Mouse (Mus musculus) left cerebral cortex, adult 11 months (tissue): ENCODE measurements around the gene Cst3.

ENCODE experiments used
- DNase-seq: peaks from one replicate; pipeline ENCODE4 v3.0.0; 2022; ENCODE audit warnings: low spot score

Cst3 gene

GRCm38 (mm10) chr2:148875335-148875811 lies at the start of gene Cst3:
TSS of gene Cst3 (minus strand) at chr2:148875692.
- DNase-seq, result peak; percentile 81

- peak; percentile 23 for DNase-seq
Observed at GRCm38 (mm10) chr2:148902286-148902685, 26.8 kb upstream of the Cst3 start.

- no peak for DNase-seq
Observed at GRCm38 (mm10) chr2:148900305-148900704, 24.8 kb upstream of the Cst3 start.

GRCm38 (mm10) chr2:148896219-148896618 lies 20.7 kb upstream of the Cst3 start:
- no peak for DNase-seq

- no peak for DNase-seq
Observed at GRCm38 (mm10) chr2:148893107-148893506, 17.6 kb upstream of the Cst3 start.

- DNase-seq, result no peak
Observed at GRCm38 (mm10) chr2:148890021-148890851, 14.7 kb upstream of the Cst3 start.

- no peak for DNase-seq
Observed at GRCm38 (mm10) chr2:148889331-148890010, 14.0 kb upstream of the Cst3 start.

- DNase-seq, result no peak
Observed at GRCm38 (mm10) chr2:148888872-148889271, 13.4 kb upstream of the Cst3 start.

- no peak for DNase-seq
Observed at GRCm38 (mm10) chr2:148884738-148885137, 9.2 kb upstream of the Cst3 start.

GRCm38 (mm10) chr2:148879199-148879598 lies 3.7 kb upstream of the Cst3 start:
- no peak for DNase-seq

GRCm38 (mm10) chr2:148878641-148879130 lies 3.2 kb upstream of the Cst3 start:
- DNase-seq, result no peak

GRCm38 (mm10) chr2:148877016-148877770 lies 1.7 kb upstream of the Cst3 start:
- DNase-seq, result no peak

- no peak for DNase-seq
Observed at GRCm38 (mm10) chr2:148874617-148875334, 716 bp downstream of the Cst3 start.

- no peak for DNase-seq
Observed at GRCm38 (mm10) chr2:148874224-148874616, 1.3 kb downstream of the Cst3 start.

GRCm38 (mm10) chr2:148872860-148873259 lies 2.6 kb downstream of the Cst3 start:
- no peak for DNase-seq

- no peak for DNase-seq
Observed at GRCm38 (mm10) chr2:148870526-148870925, 5.0 kb downstream of the Cst3 start.

- DNase-seq, result no peak
Observed at GRCm38 (mm10) chr2:148868959-148869358, 6.5 kb downstream of the Cst3 start.

- DNase-seq, result no peak
Observed at GRCm38 (mm10) chr2:148864966-148865365, 10.5 kb downstream of the Cst3 start, which contains the start of gene 9230104L09Rik. TSS of gene 9230104L09Rik (minus strand) at chr2:148865038.

GRCm38 (mm10) chr2:148861693-148862092 lies 13.8 kb downstream of the Cst3 start:
- DNase-seq, result no peak

GRCm38 (mm10) chr2:148860993-148861392 lies 14.5 kb downstream of the Cst3 start:
- no peak for DNase-seq

GRCm38 (mm10) chr2:148857506-148857905 lies 18.0 kb downstream of the Cst3 start:
- no peak for DNase-seq
